Mouse (Mus musculus): ENCODE measurements around the gene Lonrf2.

The Lonrf2 gene

DNA sequence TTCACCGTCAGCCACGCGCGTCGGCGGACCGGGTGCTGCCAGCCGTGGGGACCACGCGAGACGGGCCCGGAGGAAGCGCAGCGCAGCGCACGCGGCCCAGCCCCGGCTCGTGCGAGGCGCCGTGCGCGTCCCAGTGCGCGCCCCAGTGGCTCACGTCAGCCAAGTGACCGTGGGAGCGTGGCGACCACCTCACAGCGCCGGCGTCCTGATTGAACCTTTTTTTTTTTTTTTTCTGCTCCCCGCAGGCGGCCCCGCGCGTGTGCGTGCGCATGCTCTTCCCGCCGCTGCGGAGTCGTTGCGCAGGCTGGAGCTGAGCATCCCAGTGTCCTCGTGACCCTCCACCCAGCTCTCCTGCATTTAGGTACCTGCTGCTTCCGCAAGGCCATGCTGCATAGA is at the start of gene Lonrf2:
TSS of gene Lonrf2 (minus strand) at position 235 of the 396 bp plus-strand sequence.
- DNase-seq (ENCODE audit: low spot score in 2 of 2), result peak; percentile 78 to 85

DNA sequence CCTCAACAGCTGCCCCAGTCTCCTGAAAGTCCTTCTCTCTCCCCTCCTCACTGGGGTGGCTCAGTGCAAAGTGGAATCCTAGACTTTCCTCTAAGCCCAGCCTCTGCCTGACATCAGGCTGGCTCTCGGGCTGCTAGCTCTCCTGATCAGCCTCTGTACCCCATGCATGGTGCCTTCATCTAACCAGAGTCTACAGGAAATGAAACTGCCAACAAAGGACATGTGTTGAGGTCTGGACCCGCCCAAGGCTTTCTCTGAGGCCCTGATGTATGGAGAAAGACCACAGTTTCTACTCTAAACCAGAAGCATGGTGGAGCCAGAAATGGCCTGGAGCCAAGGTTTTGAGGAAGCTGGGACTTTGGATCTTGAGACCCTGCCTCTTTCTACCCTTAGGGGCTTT is 49.4 kb upstream of the Lonrf2 start:
- no peak for DNase-seq (ENCODE audit: low spot score in 2 of 2)

DNA sequence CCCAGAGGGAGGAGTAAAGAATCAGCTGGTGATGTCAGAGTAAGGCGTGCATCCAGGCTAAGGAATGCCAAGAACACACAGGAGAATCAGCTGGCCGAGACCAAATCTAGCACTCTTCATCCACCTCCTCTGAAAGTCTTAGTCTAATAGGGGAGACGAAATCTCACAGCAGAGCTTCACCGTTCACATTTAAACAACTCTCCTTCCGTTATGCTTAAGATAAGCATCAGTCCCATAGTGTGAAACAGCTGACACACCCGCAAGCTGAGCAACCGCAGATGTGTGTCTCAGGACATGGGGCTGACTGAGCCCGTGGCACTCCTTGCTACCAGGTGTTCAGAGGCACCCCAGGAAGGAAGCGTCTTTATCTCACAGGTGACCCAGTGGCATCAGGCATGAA is 47.3 kb upstream of the Lonrf2 start:
- DNase-seq (ENCODE audit: low spot score in 2 of 2), result no peak

DNA sequence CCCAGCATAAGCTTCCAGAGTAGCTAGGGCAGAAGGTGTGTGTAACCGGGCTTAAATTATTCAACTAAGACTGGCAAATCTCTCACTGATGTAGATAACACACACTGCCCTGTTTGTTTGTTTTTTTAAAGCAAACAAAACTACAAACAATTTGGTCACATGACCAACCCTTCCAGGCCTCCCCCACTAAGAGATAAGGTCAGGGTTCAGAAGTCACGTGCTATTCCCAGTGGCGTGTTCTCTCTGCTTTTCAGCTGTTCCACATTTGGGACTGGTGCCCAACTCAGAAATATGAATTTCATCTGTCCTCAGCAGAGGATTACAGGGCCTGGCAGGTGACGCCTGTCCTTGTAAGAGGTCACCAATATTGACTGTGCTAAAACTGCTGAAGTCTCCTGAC is 46.2 kb upstream of the Lonrf2 start:
- DNase-seq (ENCODE audit: low spot score in 2 of 2), result no peak

DNA sequence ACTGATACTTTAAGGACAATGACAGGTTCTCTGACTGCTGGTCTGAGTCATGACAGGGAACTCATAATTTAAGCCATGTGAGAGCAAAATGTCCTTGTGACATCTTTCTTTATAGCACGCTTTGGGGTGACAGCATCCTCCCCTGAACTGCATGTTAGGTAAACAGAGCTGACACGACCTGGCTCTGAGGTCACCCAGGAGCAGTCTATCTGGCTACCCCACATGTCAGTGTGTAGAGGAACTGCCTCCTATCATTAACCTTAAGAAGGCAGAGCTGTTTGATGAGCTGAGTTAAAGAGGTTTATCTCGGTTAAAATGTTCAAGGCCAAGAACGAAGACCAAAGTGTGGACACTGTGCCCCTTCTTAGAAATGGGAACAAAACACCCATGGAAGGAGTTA is 44.9 kb upstream of the Lonrf2 start:
- no peak for DNase-seq (ENCODE audit: low spot score in 2 of 2)

DNA sequence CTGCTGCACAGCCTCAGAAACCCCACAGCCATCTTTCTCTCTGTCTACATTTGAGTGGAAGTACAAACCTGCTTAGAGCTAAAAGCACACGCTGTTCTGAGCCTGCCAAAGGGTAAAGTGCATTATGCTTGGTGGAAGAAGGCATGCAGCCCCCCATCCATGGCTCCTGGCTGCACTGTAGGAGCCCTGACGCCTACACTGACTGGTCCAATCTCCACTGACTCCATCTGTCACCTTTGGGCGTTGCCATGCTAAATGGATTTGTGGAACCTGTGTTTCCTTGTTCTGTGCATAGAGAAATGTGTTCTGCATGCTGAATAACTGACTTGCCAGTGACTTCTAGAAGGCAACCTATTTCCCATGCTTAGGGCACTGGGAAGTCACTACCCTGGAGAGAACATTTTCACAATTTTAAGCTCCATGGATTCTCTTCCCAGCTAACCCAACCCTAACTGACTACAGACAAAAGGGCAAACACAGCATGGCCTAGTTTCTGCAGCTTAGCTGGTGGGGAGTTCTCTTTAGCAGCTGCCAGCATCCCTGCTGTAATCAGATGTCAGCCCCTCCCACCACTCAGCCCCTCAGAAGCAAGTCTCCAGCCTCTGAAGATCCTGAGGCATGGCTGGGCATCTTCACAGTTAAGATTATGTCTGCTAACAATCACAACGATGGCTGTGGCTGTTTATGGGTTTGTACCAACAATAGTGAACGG is 40.3 kb upstream of the Lonrf2 start:
- DNase-seq (ENCODE audit: low spot score in 2 of 2), result no peak

DNA sequence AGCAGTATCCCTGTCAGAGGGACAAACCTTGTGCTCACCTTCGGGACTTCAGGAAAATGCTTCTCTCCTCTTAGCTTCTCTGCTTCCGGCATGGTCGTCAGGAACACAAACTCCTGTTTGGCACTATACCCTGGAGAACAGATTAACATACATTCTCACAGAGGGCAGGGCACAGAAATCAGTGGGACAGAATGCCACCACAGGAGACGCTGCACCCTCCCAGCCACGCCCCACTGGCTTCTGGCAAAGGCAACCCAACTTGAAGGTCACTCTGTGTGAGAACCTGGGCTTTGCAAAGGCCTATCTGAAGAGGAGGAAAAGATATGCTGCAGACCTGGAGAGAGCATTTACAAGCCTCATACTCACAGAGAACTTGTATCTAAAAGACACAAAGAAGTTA is 37.4 kb upstream of the Lonrf2 start:
- no peak for DNase-seq (ENCODE audit: low spot score in 2 of 2)

DNA sequence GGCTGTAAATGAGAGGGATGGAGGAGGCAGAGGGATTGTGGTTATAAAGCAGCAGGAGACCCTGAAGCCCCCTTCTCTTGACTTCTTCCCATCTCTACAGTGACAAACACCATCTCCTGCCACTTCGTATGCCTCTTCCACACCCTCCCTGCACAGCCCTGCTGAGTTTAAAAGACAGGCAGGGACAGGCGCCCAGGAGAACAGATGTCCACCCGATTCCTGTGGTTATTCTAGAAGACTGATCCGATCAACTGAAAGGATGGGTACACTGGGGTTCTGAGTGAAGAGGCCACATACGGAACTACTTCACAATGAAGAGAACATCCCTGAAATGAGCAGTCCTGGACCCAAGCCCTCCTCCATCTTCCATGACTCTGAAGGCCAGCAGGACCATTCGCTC is 35.3 kb upstream of the Lonrf2 start:
- no peak for DNase-seq (ENCODE audit: low spot score in 2 of 2)

DNA sequence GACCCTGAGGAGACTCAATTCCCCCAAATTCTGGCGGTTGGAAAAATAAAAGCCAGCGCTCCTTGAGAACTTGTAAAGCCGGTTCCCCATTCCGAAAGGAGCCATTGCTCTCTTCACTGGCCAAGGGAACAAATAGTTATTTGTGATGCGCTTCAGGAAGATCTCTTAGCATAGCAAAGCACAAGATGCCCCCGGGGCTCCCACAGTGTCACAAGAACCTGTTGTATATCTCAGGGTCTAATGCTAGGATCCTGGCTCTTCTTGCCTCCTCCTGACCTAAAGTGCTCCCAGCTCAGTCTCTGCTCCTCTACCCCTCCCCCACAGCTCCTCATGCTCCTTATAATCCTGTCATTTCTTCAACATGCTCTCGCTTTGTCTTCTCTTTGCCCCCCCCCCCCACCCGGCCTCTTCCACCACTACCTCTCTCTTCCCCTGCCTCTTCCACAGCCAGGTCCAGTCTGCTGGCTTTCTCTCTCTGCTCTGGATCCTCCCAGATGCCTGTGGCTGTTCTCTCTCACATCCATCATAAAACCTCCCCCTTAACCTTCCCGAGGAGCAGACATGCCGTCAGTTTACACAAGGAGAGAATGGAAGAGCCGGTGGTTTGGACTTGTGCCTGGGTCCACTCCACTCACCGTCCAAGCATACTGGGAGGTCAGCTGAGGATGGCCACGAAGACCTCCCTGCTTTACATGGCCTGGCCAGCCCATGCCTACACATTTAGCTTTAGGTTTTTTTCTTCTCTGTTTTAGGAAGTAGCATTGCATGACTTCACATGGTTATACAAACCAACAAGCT is 33.1 kb upstream of the Lonrf2 start:
- DNase-seq (ENCODE audit: low spot score in 2 of 2), result no peak

DNA sequence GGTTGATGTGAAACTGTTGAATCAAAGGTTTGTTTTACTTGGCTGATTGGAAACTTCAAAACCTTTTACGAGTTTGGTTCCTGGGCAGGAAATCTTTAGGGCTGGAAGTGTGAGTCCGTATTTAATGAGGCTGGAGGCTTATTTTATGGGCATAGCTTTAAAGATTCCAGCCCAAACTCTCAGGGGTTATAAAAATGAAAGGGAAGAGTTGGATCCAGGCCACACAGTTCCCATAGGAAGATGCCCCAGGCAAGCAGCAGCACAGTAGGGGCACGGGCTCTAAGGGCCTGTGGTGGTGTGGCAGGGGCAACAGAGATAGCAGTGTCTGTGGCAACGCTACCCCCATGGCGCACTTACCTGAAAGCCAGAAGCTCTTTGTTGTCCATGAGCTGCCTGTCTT is 29.7 kb upstream of the Lonrf2 start:
- DNase-seq (ENCODE audit: low spot score in 2 of 2), result no peak

DNA sequence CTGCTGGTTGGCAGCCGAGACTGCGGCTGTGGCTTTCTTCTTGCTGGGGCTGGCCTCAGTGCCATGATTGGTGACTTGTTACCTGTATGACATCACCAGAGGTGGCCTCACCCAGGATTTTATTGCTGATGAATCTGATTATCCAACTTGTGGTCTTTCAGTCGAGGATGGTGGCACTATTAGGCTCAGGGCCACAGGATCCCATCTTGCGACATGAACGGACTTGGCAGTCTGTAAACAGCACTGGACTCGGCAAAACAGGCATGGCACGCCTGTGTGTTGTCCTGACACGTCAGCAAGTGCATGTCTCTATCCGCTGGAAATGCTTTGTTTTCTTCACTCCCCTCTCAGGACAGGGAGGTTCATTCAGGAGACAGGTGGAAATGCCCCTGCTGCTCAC is 27.8 kb upstream of the Lonrf2 start:
- DNase-seq (ENCODE audit: low spot score in 2 of 2), result no peak

DNA sequence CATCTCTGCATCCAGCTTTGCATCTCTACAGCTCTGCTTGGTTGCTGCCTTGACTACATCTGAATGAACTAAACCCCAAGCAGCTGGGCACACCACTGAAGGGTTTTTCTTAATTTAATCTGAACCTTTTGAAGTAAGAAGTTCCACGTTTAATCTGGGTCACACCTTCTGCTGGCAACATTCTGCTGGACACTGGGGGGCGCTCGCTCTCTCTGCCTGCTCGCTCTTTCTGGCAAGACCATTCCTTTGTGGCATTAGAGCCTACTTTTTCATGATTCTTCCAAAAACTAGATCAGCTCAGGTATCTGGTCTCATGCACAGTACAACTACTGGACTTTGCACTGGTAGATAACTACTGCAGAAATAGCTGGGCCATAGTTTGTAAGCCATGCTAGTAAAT is 25.7 kb upstream of the Lonrf2 start:
- DNase-seq (ENCODE audit: low spot score in 2 of 2), result peak; percentile 38 to 59

DNA sequence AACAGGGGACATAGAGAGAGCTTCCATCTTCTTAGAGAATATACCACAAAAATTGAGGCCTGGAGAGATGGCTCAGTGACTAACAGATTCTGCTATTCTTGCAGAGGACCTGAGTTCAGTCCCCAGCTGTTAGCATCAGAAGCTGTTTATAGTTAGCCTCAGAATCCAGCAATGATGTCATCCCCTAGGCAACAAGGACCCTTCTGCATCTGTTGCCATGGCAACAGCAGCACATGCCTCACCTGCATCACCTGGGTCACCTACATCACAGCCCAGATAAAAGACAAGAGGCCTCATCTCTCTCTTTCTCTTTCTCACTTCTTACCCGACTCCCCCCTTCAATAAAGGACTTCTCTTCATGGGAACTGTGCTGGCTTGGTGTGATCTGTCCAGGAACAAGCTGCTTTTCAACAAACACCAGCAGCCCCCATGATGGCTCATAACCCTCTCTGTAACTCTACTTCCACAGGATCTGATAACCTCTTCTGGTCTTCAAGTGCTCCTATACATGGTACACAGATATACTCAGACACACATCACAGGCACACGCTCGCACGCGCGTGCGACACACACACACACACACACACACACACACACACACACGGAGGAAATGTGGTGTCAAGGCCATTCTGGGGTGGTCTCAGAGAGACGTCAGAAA is 24.5 kb upstream of the Lonrf2 start:
- no peak for DNase-seq (ENCODE audit: low spot score in 2 of 2)

DNA sequence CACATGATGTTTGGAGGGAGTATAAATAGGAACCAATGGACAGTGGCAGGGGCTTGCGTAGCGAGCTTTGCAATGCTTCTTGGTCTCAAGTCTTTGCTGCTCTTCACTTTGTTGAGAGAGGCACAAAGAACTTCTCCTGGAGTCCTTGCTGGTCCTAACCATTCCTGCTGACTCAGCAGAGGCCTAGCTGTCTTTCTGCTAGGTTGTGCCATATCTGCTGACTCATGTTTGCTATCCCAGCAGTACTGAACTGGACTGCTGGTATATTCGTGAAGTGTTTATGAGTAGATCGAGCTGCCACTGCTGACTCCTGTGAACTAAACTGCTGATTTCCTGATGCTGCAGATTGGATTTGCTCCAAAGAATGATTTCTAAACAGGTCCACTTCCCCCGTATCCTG is 23.7 kb upstream of the Lonrf2 start:
- DNase-seq (ENCODE audit: low spot score in 2 of 2), result no peak

DNA sequence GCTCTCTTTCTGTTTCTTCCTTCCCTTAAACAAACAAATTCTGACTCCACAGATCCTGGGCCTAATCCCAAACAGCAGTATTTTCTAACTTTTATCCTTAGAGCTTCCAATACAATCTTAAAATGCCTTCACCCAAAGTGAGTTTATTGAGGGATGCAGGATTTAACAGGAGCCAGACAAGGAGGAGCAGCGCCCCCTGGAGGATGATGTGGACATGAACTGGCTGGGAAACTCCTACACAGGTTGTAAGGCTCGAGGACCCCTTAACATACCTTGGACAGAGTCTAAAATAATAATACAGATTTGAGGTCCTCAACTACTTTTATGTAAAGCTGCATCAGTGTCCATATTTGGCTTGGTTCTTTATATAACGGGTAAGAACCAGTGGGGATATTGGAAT is 19.7 kb upstream of the Lonrf2 start:
- peak; percentile 54 to 70 for DNase-seq (ENCODE audit: low spot score in 2 of 2)

DNA sequence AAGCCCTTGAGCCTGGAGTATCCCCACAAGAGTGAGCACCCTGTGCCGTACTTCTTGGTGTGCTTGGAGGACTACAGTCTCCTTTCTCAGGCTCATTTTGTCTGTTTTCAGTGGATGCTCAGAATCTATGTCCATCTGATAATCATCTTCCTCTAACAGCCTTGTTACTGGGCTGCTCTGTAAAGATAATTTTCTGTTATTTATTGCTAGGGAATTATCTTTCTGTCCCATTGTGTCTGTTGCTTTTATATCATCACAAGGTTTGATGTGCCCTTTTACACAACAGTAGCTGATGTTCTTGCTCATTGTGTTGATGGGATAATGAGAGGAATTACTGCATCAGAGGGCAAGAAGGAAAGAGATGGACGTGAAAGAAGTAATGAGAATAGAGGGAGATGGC is 15.7 kb upstream of the Lonrf2 start:
- no peak for DNase-seq (ENCODE audit: low spot score in 2 of 2)

DNA sequence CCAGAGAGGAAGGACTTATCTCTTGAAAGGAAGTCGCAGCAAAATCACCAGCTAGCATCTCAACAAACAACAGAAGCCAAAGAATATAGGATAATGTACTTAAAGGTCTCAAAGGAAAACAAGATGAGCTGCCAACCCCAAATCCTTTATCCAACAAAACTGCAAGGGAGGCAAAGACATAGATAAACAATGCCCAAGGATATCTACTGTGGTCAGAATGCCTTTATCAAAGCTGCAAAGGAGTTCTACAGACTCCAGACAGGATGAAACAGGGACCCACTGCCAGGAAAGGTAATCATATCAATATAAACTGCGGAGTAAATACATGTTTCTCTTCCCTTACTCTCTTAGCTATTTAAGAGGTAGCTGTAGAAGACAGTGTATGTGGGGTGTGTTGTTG is 14.1 kb upstream of the Lonrf2 start:
- no peak for DNase-seq (ENCODE audit: low spot score in 2 of 2)

DNA sequence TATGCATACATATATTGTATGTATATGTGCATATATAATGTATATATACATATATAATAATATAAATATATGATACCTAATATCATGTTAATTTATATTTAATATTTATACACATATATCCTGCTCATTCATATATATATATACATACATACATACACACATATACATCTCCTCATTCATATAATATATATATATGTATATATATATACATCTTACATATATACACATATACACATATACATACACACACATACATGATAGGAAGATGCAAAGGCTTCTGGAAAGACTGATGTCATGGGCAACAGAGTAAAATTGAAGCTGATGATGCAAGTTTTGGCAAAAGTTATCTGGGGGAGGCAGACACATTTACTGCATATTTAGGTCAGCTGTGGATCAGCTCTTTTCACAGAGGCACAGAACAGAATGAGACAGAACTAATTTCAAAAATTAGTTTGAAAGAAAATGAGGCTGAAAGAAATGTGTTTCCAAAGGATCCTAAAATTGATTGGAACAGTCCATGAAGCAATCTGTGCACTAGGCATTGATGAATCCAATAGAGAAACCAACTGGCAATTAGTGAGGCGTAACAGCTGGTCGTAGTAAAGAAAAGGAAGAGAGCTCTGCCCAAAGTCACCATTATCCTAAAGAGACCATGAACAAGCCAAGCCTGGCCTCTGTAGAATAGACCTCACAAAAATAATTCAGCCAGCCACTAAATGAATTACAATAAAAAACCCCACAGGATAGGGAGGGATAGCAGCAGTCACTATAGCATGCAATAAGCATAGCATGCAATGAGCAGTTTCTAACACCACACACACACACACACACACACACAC is 12.2 kb upstream of the Lonrf2 start:
- DNase-seq (ENCODE audit: low spot score in 2 of 2), result peak in 1 of 2 experiments; percentile 42

DNA sequence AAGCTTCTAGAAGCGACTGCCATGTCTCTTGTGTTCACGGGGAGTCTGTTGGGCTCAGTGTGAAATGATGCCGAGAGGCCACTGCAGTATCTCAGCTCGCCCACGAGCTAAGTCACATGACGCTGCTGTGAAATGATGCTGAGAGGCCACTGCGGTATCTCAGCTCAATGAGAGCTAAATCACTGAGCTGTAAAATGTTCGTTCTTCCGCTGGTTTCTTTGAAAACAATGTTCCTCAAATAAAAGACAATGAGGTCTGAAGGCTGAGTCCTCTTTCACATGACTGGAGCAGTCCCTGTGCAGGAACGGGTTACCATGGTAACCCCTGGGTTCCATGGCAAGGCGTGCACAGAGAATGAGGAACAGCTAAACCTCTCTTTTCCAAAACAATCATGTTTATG is 11.5 kb upstream of the Lonrf2 start:
- peak; percentile 46 to 75 for DNase-seq (ENCODE audit: low spot score in 2 of 2)

DNA sequence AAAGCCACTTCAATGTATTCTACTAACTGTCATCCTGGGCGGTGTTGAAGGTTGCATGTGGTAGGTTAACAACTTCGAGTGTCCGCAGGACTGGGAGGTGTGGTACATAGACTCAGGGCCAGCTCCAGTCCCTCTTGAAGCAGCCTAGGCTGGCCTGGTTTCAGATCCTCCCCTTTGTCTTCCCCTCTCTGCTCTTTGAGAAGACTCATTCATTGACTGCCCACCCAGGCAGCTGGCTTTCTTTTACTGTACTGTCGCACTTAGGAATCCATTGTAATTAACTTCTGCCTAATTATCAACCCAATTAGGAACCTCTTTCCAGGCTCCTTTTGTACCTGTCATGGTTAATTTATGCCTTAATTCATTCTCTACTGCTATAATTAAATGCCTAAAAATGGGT is 6.8 kb upstream of the Lonrf2 start:
- no peak for DNase-seq (ENCODE audit: low spot score in 2 of 2)

DNA sequence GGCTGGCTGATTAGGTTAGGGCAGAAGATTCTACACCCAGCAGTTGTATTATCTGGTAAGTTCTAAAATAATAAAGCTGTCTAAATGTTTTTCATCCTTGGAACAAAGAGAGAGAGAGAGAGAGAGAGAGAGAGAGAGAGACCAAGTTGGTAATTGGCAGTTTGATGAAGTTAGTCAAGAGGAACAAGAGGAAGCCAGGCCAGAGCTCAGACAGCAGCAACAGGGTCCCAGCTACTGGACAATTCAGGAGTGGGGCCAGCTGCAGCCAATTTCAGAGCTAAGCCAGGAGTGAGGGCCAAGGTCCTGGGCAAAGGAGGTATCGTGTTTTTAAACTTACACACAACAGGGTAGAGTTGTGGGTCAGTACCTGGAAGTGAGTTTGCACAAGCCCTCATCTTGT is 6.3 kb upstream of the Lonrf2 start:
- DNase-seq (ENCODE audit: low spot score in 2 of 2), result no peak

DNA sequence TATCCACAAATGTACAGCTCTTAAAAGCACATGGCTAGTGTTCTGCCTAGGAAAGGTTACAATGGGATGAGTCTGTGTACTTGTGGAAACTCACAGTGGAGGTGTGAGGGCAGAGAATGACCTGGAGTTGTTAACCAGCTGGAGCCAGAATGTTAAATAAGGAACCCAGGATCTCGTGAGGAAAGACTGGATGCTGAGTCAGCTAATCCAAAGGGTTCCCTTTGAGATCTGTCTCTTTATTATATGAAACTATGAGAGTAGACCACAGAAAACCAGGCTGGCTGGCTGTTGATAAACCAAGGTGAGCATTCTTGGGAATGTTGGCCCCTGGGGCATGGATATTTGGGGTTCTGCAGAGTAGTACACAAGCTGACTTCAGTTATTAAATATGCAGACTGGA is 3.4 kb upstream of the Lonrf2 start:
- DNase-seq (ENCODE audit: low spot score in 2 of 2), result no peak

Measured in frontal cortex, postnatal 36 days (tissue).